Mouse (Mus musculus) T-cell, adult 2 months (primary cell): ENCODE data around the gene Ppp2r3d.
A peak's percentile ranks its signal among the peaks of the same experiment; 100 is the strongest.
"Not testable (repeated sequence)": the region's sequence is repeated elsewhere in the genome, so short reads cannot be mapped to it uniquely, and the experiment has no call there.

Source experiments
- DNase-seq: peaks from one replicate; pipeline ENCODE4 v3.0.0; 2022; ENCODE audit warnings: low spot score

Gene Ppp2r3d

GRCm38 (mm10) chr9:124476096-124476902 is at the start of gene Ppp2r3d:
TSS of gene Ppp2r3d (minus strand) at chr9:124476898.
- no peak for DNase-seq

GRCm38 (mm10) chr9:124493693-124494092 is 17.0 kb upstream of the Ppp2r3d start, which contains the start of gene Gm21836:
TSS of gene Gm21836 (minus strand) at chr9:124493793.
- not testable (repeated sequence) for DNase-seq

- not testable (repeated sequence) for DNase-seq
These were observed 3.8 kb upstream of the Ppp2r3d start for GRCm38 (mm10) chr9:124480361-124480980.

GRCm38 (mm10) chr9:124478081-124478480 is 1.4 kb upstream of the Ppp2r3d start:
- DNase-seq = no peak

GRCm38 (mm10) chr9:124475689-124476088 is 1.0 kb downstream of the Ppp2r3d start:
- no peak for DNase-seq

- no peak for DNase-seq
These were observed 20.1 kb downstream of the Ppp2r3d start for GRCm38 (mm10) chr9:124456572-124456971.

GRCm38 (mm10) chr9:124442533-124442855 is 34.2 kb downstream of the Ppp2r3d start:
- peak; percentile 25 for DNase-seq

- DNase-seq = peak; percentile 22
These were observed 34.8 kb downstream of the Ppp2r3d start for GRCm38 (mm10) chr9:124441681-124442532.

- no peak for DNase-seq
These were observed 36.0 kb downstream of the Ppp2r3d start for GRCm38 (mm10) chr9:124440724-124441045.

GRCm38 (mm10) chr9:124439848-124440723 is 36.6 kb downstream of the Ppp2r3d start:
- DNase-seq = peak; percentile 72

GRCm38 (mm10) chr9:124439403-124439847 is 37.3 kb downstream of the Ppp2r3d start:
- peak; percentile 57 for DNase-seq

- DNase-seq = peak; percentile 49
These were observed 37.9 kb downstream of the Ppp2r3d start for GRCm38 (mm10) chr9:124438686-124439346.

GRCm38 (mm10) chr9:124425411-124425885 is 51.2 kb downstream of the Ppp2r3d start:
- DNase-seq = peak; percentile 96

- peak; percentile 99 for DNase-seq
These were observed 51.9 kb downstream of the Ppp2r3d start for GRCm38 (mm10) chr9:124424542-124425410.

GRCm38 (mm10) chr9:124424292-124424541 is 52.5 kb downstream of the Ppp2r3d start:
- DNase-seq = no peak

- DNase-seq = peak; percentile 98
These were observed 53.0 kb downstream of the Ppp2r3d start for GRCm38 (mm10) chr9:124423552-124424291.

- DNase-seq = peak; percentile 98
These were observed 53.7 kb downstream of the Ppp2r3d start for GRCm38 (mm10) chr9:124422900-124423551.

- no peak for DNase-seq
These were observed 54.3 kb downstream of the Ppp2r3d start for GRCm38 (mm10) chr9:124422427-124422826.

- no peak for DNase-seq
These were observed 63.8 kb downstream of the Ppp2r3d start for GRCm38 (mm10) chr9:124412921-124413320.
